Mouse (Mus musculus) heart, embryonic 12.5 days (tissue): ENCODE measurements around the gene Kdm2a. TPM values are rescaled to one million over a fixed set of nuclear protein-coding genes. Genes with fewer than 3 reads are reported as not detected.

Experiments
- ATAC-seq: fragments of 200-750 bp; cut with Nextera tagmentation; 2 replicates; pipeline ENCODE4 v1.8.0; 2017; ENCODE audit warnings: moderate TSS enrichment, moderate library complexity; ENCODE audit not compliant: insufficient number of reproducible peaks, low FRiP score
- H3K27ac ChIP-seq: fragments of 300-500 bp; sonication (generic); 2 replicates; pipeline ENCODE4 v1.5.1; 2016; ENCODE audit warnings: mild to moderate bottlenecking, moderate library complexity; ENCODE audit not compliant: poor library complexity, severe bottlenecking
- H3K27me3 ChIP-seq: fragments of 300-500 bp; sonication (generic); replicated peaks from 2 replicates; pipeline ENCODE4 v1.6.1; 2016; ENCODE audit warnings: mild to moderate bottlenecking, moderate library complexity
- H3K36me3 ChIP-seq: fragments of 300-500 bp; sonication (generic); 2 replicates; pipeline ENCODE4 v1.6.1; 2016; ENCODE audit warnings: mild to moderate bottlenecking, moderate library complexity
- H3K4me1 ChIP-seq: fragments of 300-500 bp; sonication (generic); replicated peaks from 2 replicates; pipeline ENCODE4 v1.6.1; 2016; ENCODE audit warnings: mild to moderate bottlenecking
- H3K4me2 ChIP-seq: fragments of 300-500 bp; sonication (generic); 2 replicates; pipeline ENCODE4 v1.6.1; 2016; ENCODE audit warnings: mild to moderate bottlenecking, moderate library complexity
- H3K4me3 ChIP-seq: fragments of 300-500 bp; sonication (generic); 2 replicates; pipeline ENCODE4 v1.5.1; 2016; ENCODE audit warnings: mild to moderate bottlenecking
- H3K9ac ChIP-seq: fragments of 300-500 bp; sonication (generic); 2 replicates; pipeline ENCODE4 v1.6.1; 2016; ENCODE audit warnings: mild to moderate bottlenecking, moderate library complexity
- H3K9me3 ChIP-seq: fragments of 300-500 bp; sonication (generic); replicated peaks from 2 replicates; pipeline ENCODE4 v1.6.1; 2016; ENCODE audit warnings: mild to moderate bottlenecking, moderate library complexity
- WGBS: fragments of 180-500 bp; shearing (Covaris S2); methylation state at CpG from one replicate; pipeline ENCODE4 v1.1.7; 2016; 5-methylcytosine and 5-hydroxymethylcytosine counted together
- polyA plus RNA-seq: library from polyadenylated mRNA; unstranded; fragments of >200 nt; fragmentation: Nextera tagmentation; extraction: Ambion mirVana; gene quantifications from 2 replicates; pipeline ENCODE4 v1.2.1, GENCODE M21; 2016

Kdm2a gene
- polyA plus RNA-seq, 1 experiment from 2014 or later: 50.9 TPM

DNA sequence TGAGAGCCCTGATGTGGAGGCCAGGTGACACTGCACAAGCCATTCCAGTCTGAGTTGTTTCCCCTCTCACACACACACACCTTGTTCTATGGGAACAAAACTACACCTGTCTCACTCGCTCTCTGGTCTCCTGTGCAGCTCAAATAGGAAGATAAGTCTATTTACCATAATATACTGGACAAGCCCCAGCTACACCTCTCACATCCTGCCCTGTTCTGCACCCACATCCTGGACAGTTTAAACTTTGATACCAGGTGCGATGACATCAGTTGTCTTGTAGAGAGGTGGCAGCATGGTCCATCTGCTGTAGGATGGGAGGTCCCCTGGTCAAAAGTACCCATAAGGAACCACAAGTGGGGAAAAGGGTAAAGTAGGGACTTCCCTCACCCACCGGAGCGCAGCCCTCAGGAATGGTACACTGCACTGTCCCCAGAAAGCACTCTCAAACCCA is 93.2 kb downstream of the Kdm2a start:
- WGBS: 53% methylated on average over 4 of the region's 4 CpGs
- H3K4me1 ChIP-seq: peaks cover 56% of the 10 kb centered on the region

DNA sequence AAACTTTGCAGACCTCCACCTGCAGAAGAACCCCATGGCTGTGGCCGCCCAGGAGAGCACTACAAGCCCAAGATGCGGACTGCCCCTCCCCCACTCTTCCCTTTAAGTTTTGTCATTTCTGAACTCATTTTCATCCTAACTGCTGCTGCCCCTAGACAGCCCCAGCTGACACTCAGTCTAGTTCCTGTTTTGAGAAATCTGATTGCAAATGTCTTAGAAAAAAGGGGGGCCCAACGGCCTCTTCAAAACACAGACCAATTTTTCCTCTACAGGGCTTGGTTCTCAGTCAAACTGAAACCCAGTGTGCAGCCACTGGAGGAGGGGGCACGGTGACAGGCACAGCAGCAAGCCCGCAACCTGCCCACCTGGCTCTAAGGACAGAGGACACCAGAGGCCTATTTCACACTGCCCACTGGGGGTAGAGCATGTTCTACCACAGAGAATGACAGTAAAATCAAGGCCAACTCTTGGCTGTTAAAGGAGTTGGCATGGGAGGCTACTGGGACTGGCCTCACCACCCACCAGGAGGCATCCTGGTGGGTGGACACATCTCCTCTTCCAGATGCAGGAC is 93.7 kb downstream of the Kdm2a start:
- Histone ChIP-seq H3K4me1 (peaks cover 60% of the 10 kb centered on the region), H3K9me3 (no peaks in the 10 kb centered on the region), H3K36me3 (no peaks in the 10 kb centered on the region), H3K4me2 (peak overlapping the region; percentile 91), H3K27ac (peak overlapping the region; percentile 15; the same call in 1 of the 2 replicates), H3K4me3 (peak overlapping the region; percentile 95), H3K27me3 (no peaks in the 10 kb centered on the region), H3K9ac (0 out of 2 replicates have a peak overlapping the region, but pooled peaks have one; percentile 95)
- ATAC-seq: no peak
- 70% methylated on average over 5 of the region's 5 CpGs for WGBS

More for the DNA sequence above, 93.2 kb downstream of the Kdm2a start:
- Histone ChIP-seq H3K27ac (no peak overlapping the region; the same call in 1 of the 2 replicates), H3K4me3 (peak overlapping the region; percentile 95), H3K9ac (peak overlapping the region; percentile 95), H3K36me3 (no peaks in the 10 kb centered on the region), H3K9me3 (no peaks in the 10 kb centered on the region), H3K4me2 (peak overlapping the region; percentile 91), H3K27me3 (no peaks in the 10 kb centered on the region)
- no peak for ATAC-seq

DNA sequence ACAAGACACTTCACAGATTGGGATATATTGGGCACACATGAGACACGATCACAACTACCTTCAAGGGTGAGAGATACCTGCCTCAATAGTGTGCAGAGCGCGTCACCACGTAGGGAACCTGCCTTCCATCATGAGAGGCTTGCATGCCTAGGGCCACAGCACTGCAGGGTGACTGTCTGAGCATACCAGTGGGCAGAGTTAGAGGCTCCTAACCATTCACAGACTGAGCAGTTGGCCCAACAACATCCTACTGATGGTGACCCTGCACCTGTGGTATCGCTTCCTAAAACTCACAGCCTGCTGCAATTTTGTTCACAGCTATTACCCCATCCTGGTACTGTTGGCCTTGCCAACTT is 94.5 kb downstream of the Kdm2a start:
- no peak overlapping the region for H3K9ac ChIP-seq
- peaks cover 63% of the 10 kb centered on the region for H3K4me1 ChIP-seq
- no peaks in the 10 kb centered on the region for H3K36me3 ChIP-seq
- H3K27ac ChIP-seq: no peak overlapping the region
- H3K27me3 ChIP-seq: no peaks in the 10 kb centered on the region
- WGBS: 90% methylated on average over 5 of the region's 5 CpGs
- H3K4me2 ChIP-seq: peak overlapping the region; percentile 53; the same call in 1 of the 2 replicates
- H3K4me3 ChIP-seq: no peak overlapping the region
- H3K9me3 ChIP-seq: no peaks in the 10 kb centered on the region
- ATAC-seq: no peak

DNA sequence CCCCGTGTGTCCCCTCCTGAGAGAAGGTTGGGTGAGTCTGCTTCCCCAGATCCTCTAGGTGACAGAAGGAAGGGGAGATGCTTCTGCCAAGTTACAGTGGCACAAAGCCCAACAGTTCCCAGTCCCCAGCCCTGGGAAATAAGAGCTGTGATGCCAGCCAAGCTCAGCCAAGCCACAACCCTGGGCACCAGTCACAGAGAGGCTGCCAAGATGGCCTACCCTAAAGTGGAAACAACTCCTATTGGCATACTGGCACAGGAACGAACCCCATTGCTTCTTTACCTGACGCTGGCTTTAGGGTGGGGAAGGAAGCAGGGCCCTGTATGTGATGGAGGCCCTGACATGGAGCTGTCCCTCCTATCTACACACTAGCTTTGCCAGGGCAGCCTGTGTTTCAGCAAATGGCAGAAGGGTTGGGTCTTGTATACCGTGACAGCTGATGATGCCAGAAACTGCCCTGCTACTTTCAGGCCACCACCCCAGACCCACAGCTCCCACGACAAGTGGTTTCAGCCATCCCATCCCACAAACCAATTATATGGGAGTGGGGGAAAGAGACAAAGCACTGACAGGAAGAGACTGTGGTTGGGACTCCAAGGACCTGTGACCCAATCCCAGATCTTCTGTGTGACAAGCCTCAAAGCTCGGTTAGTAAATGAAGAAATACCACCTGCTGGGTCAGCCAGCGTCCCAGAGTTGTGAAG is 95.0 kb downstream of the Kdm2a start:
- peaks cover 63% of the 10 kb centered on the region for H3K4me1 ChIP-seq
- H3K9ac ChIP-seq: peak overlapping the region; percentile 53; the same call in 1 of the 2 replicates
- H3K27me3 ChIP-seq: no peaks in the 10 kb centered on the region
- peak overlapping the region; percentile 53 for H3K4me2 ChIP-seq
- H3K36me3 ChIP-seq: no peaks in the 10 kb centered on the region
- peak overlapping the region; percentile 78 for H3K27ac ChIP-seq
- ATAC-seq: no peak
- WGBS: 59% methylated on average over 7 of the region's 7 CpGs
- H3K9me3 ChIP-seq: no peaks in the 10 kb centered on the region
- H3K4me3 ChIP-seq: peak overlapping the region; percentile 3; the same call in 1 of the 2 replicates

DNA sequence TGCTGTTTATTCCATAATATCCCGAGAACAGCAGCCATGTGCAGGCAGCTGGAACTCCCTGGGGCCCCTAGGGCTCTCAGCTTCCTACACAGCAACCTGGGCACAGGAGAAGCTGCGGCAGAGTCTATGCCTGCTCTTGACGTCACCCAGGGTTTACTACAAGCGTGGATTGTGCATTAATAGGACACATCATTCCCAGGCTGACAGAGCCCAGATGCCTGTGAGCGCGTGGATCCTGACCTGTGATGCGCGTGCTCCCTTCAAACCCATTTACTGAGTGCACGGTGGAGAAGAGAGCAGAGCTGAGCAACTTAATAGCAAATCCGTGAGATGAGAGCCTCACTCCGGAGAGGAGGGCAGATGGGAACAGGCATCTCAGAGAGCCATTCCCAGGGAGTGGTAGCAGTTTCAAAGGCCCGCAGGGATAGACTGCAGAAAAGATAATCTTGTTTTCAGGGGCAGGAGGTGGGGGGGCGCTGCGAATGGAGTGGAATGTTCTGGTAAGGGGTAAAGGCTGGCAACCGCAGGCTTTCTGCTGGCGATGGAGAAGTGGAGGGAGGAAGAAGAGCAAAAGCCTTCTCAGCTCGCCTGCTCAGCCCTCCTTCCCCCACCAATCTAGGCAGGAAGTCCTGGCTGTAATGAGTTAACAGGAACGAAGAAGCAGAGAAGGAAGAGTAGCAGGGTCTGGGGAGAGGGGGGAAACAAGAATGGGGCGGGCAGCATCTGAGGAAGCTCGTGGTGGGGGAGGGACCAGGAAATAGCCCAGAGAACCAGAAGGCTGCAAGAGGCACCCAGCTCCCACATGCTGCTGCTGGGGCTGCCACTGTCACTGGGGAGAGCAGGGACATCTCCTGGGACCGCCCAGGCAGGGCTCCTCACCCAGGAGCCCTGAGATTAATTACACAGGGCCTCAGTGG is 96.1 kb downstream of the Kdm2a start:
- Histone ChIP-seq H3K4me2 (peak overlapping the region; percentile 53), H3K27ac (peak overlapping the region; percentile 78), H3K9me3 (no peaks in the 10 kb centered on the region), H3K27me3 (no peaks in the 10 kb centered on the region), H3K4me3 (peak overlapping the region; percentile 7), H3K36me3 (0 out of 2 replicates have a peak, but pooled peaks cover 7% of the 10 kb centered on the region), H3K4me1 (peaks cover 70% of the 10 kb centered on the region), H3K9ac (peak overlapping the region; percentile 53)
- 20% methylated on average over 21 of the region's 21 CpGs for WGBS
- 0 out of 2 replicates have a peak, but pooled peaks have one; percentile 4 for ATAC-seq

DNA sequence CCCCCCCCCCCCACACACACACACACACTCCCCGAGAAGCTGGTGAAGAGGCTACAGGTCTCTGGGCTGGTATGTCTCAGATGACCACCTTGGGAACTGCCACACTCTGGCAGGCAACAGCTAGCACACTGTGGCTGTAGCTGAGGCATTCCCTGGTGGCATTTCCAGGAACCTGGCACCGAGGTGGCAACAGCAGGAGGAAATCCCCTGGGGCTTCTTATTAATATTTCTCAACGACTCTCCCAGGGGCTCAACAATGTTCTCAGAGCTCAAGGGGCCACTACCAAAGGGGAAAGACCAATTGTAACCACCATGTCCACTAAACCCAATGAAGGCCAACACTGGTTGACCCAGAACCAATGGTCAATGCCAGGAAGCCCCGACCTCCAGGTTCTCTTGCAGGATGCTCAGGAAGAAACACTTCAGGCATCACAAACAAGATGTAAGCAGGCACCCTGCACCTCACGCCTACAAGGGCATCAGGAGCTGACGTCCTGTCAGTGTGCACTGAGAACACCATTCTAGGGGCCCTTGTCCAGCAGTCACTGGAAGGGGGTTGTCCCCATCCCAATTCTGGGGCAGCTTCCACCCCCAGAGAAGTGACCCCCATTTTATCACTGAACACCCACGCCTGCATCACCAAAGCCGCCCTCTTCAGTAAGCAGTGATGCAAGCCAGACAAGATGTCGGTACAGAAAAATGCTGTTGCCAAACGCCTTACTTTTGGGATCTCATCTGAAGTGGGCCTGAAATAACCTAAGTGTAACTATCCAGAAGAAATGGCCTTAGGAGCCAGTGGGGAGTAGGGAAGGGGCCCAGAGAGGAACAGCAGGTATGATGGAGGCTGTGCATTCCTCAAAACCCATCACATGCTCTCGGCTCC is 97.0 kb downstream of the Kdm2a start:
- peak overlapping the region; percentile 53 for H3K4me2 ChIP-seq
- 0 out of 2 replicates have a peak, but pooled peaks cover 9% of the 10 kb centered on the region for H3K36me3 ChIP-seq
- H3K9me3 ChIP-seq: no peaks in the 10 kb centered on the region
- no peak for ATAC-seq
- peak overlapping the region; percentile 53; the same call in 1 of the 2 replicates for H3K9ac ChIP-seq
- H3K27ac ChIP-seq: peak overlapping the region; percentile 78; the same call in 1 of the 2 replicates
- peaks cover 70% of the 10 kb centered on the region for H3K4me1 ChIP-seq
- no peaks in the 10 kb centered on the region for H3K27me3 ChIP-seq
- WGBS: 54% methylated on average over 11 of the region's 11 CpGs
- H3K4me3 ChIP-seq: peak overlapping the region; percentile 7; the same call in 1 of the 2 replicates

DNA sequence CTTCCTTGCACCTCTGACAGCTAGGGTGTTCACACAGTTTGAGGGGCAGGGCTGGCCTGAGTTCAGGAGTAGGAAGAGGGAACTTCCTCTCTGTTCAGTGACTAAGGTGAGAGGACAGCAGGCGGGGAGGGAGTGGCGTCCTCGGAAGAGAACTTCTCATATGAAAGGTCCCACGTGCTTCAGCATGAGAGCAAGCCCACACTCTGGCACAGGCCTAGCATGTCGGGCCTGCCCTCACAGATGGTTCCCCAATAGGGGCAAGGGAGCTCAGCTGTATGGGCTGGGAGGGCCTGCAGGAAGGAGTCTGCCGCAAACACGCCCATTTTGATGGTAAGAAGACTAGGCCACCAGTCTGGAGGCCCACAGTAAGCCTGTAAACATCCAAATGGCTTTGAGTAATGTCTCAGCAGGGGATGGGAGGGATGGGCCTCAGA is 97.8 kb downstream of the Kdm2a start:
- H3K36me3 ChIP-seq: 0 out of 2 replicates have a peak, but pooled peaks cover 9% of the 10 kb centered on the region
- no peaks in the 10 kb centered on the region for H3K27me3 ChIP-seq
- H3K9me3 ChIP-seq: no peaks in the 10 kb centered on the region
- no peak overlapping the region for H3K9ac ChIP-seq
- H3K4me1 ChIP-seq: peaks cover 70% of the 10 kb centered on the region
- no peak overlapping the region for H3K27ac ChIP-seq
- no peak overlapping the region for H3K4me2 ChIP-seq
- ATAC-seq: no peak
- WGBS: 45% methylated on average over 7 of the region's 7 CpGs
- H3K4me3 ChIP-seq: no peak overlapping the region

DNA sequence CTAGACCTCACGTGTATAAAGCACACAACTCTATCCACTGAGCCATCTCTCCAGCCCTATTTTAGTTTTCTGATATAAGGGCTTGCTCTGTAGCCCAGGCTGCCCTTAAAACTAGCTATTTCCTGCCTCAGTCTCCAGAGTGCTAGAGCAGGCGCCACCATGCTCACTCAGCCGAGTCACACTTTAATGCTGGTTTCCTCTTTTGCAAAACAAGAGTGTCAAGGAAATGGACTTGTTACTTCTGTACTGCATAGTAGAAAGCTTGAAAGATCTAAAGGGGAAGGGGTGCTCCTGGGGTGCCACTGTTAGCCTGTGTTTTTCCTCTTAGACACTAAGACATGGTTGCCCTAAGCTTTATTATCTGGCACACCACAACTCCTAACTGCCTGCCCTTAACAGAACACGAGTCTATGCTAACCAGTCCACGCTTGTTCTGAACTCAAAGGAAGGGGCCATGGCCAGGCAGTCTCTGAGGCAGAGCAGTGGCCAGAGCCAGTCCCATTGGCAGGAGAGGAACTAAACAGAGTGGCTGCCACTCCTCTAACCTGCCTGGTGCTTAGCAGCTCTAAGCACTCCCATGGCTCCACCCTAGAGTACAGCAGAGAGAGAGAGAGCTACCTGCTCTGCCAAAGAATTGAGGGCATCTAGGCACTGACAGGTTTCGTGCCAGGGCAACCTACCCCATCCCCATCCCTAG is 98.4 kb downstream of the Kdm2a start:
- Histone ChIP-seq H3K27me3 (no peaks in the 10 kb centered on the region), H3K4me3 (no peak overlapping the region), H3K9ac (no peak overlapping the region), H3K4me1 (peaks cover 69% of the 10 kb centered on the region), H3K4me2 (no peak overlapping the region), H3K9me3 (no peaks in the 10 kb centered on the region), H3K36me3 (0 out of 2 replicates have a peak, but pooled peaks cover 9% of the 10 kb centered on the region), H3K27ac (no peak overlapping the region)
- 73% methylated on average over 6 of the region's 6 CpGs for WGBS
- ATAC-seq: no peak

DNA sequence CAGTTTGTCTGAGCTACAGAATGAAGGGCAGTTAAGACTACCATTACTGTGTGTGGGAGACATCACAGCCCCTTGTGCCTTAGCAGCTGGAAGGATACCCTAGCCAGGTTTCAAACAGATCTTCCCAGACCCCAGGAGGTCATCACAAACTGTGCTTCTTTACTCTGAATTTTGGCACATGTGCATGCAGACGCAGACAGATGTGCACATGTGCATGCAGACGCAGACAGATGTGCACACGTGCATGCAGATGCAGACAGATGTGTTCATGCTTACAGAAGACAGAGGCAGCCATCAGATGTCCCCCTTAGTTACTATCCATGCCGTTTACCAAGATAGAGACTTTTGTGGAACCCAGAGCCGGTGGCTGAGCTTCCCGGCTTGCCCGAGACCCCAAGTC is 99.0 kb downstream of the Kdm2a start:
- 89% methylated on average over 7 of the region's 7 CpGs for WGBS
- 0 out of 2 replicates have a peak, but pooled peaks cover 9% of the 10 kb centered on the region for H3K36me3 ChIP-seq
- peaks cover 69% of the 10 kb centered on the region for H3K4me1 ChIP-seq
- no peaks in the 10 kb centered on the region for H3K9me3 ChIP-seq
- no peak overlapping the region for H3K4me3 ChIP-seq
- no peak overlapping the region for H3K9ac ChIP-seq
- no peaks in the 10 kb centered on the region for H3K27me3 ChIP-seq
- no peak for ATAC-seq
- no peak overlapping the region for H3K4me2 ChIP-seq
- no peak overlapping the region for H3K27ac ChIP-seq
